Mouse (Mus musculus) ES-Bruce4 (cell line): ENCODE results near the gene Gm19684. TPM values are rescaled to one million over a fixed set of nuclear protein-coding genes. Genes with fewer than 3 reads are reported as not detected.
A peak's percentile ranks its signal among the peaks of the same experiment; 100 is the strongest.
"Not testable (repeated sequence)": the region's sequence is repeated elsewhere in the genome, so short reads cannot be mapped to it uniquely, and the experiment has no call there.

Experiments used
- H3K27ac ChIP-seq: 2 replicates; pipeline ENCODE4 v1.5.1; 2012; ENCODE audit warnings: low read length, inconsistent platforms; ENCODE audit not compliant: insufficient read depth
- H3K27me3 ChIP-seq: 2 replicates; pipeline ENCODE4 v1.6.1; 2012; ENCODE audit warnings: mild to moderate bottlenecking, low read length, inconsistent platforms; ENCODE audit not compliant: control insufficient read depth, poor library complexity, insufficient read depth, severe bottlenecking
- H3K36me3 ChIP-seq: 2 replicates; pipeline ENCODE4 v1.6.1; 2012; ENCODE audit warnings: inconsistent platforms, mild to moderate bottlenecking, low read length, moderate library complexity; ENCODE audit not compliant: control insufficient read depth, poor library complexity, insufficient read depth, severe bottlenecking
- H3K4me1 ChIP-seq: one replicate; pipeline ENCODE4 v1.8.1; 2011; ENCODE audit warnings: low read length; ENCODE audit not compliant: control insufficient read depth, insufficient read depth
- H3K4me3 ChIP-seq: 2 replicates; pipeline ENCODE4 v1.5.1; 2011; ENCODE audit warnings: low read depth, mild to moderate bottlenecking, low read length
- H3K9ac ChIP-seq: 2 replicates; pipeline ENCODE4 v1.6.1; 2012; ENCODE audit warnings: low read depth, mild to moderate bottlenecking, inconsistent platforms; ENCODE audit not compliant: poor library complexity, severe bottlenecking
- H3K9me3 ChIP-seq: replicated peaks from 2 replicates; pipeline ENCODE4 v1.6.1; 2012; ENCODE audit warnings: mild to moderate bottlenecking, low read length, inconsistent platforms; ENCODE audit not compliant: control insufficient read depth, poor library complexity, insufficient read depth, severe bottlenecking
- CTCF ChIP-seq: IDR thresholded peaks from one replicate; pipeline ENCODE4 v1.8.1; 2011; ENCODE audit warnings: low read depth, low read length
- EP300 ChIP-seq: IDR thresholded peaks from 2 replicates; pipeline ENCODE4 v1.6.1; 2011; ENCODE audit warnings: low read depth, low read length; ENCODE audit not compliant: insufficient read depth
- POLR2A ChIP-seq: IDR thresholded peaks from one replicate; pipeline ENCODE4 v1.8.1; 2011; ENCODE audit warnings: low read length; ENCODE audit not compliant: insufficient read depth
- polyA plus RNA-seq: library from polyadenylated mRNA; stranded (reverse); fragments of >200 nt; gene quantifications from 2 replicates; pipeline ENCODE4 v1.2.4, GENCODE M21; 2011; ENCODE audit warnings: low read depth; ENCODE audit not compliant: missing spikeins, insufficient read depth, insufficient read length

The Gm19684 gene
- polyA plus RNA-seq, 1 experiment = not detected

DNA sequence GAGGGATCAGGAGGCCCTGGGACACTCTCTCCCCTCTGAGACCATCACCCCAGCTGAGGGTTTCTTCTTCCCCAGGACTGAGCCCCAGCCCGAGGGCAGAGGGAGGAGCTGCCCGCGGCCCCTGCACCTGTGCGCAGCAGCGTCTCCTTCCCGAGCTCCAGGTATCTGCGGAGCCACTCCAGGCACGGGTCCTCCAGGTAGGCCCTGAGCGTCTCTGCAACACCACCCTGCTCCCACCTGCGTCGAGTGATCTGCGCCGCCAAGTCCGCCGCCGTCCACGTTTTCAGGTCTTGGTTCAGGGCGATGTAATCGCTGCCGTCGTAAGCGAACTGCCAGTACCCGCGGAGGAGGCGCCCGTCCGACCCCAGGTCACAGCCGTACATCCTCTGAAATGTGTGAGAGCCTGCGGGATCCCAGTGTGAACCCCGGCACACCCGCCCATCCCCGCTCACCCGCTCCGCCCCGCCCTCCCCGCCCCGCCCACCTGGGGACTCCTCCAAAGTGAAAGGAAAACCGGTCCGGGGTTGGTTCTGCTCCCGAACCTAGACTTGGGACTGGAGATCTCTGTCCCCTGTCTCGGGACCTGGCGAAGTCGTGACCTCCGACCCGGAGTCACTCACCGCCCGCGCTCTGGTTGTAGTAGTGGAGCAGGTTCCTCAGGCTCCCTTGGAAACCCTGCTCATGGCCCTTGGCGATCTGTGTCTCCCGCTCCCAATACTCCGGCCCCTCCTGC, 46.0 kb downstream of the Gm19684 start:
- Histone ChIP-seq H3K4me1 (peaks cover 3% of the 10 kb centered on the region), H3K36me3 (peaks cover 2% of the 10 kb centered on the region), H3K9ac (peak overlapping the region; percentile 81), H3K27me3 (no peaks in the 10 kb centered on the region), H3K9me3 (no peaks in the 10 kb centered on the region), H3K27ac (no peak overlapping the region), H3K4me3 (peak overlapping the region; percentile 57)
- no peak for TF ChIP-seq POLR2A
- no peak for TF ChIP-seq CTCF
- no peak for TF ChIP-seq EP300

DNA sequence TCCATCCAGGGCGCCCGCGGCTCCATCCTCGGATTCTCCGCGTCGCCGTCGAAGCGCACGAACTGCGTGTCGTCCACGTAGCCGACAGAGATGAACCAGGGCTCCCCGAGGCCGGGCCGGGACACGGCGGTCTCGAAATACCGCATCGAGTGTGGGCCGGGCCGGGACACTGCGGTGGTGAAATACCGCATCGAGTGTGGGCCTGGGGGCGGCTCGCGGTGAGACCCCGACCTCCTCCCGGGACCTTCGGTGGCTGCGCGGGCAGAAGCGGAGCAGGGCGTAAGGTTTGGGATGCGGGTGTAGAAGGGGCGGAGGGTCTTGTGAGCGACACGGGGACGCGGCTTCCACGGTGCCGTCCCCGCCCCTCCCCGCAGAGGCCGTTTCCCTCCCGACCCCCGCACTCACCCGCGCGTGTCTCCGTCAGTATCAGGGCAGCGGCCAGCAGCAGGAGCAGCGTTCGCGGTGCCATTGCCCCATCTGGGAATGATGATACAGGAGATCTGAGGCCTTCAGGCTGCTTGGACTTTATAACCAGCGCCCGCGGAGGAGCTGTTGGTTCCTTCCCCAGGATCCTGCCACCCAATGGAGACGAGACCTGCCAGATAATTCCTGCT, 46.7 kb downstream of the Gm19684 start, which contains the start of gene Gm8909:
Gm8909 (minus strand) TSS at position 499 of the 614 bp plus-strand sequence.
- TF ChIP-seq CTCF (no peak), POLR2A (no peak), EP300 (no peak)
- Histone ChIP-seq H3K27me3 (no peaks in the 10 kb centered on the region), H3K27ac (0 out of 2 replicates have a peak within 1 kb of the TSS, but pooled peaks have one; percentile 54), H3K9ac (peak within 1 kb of the TSS; percentile 81), H3K4me3 (peak within 1 kb of the TSS; percentile 57), H3K36me3 (peaks cover 2% of the 10 kb centered on the region), H3K9me3 (no peaks in the 10 kb centered on the region), H3K4me1 (peaks cover 3% of the 10 kb centered on the region)

DNA sequence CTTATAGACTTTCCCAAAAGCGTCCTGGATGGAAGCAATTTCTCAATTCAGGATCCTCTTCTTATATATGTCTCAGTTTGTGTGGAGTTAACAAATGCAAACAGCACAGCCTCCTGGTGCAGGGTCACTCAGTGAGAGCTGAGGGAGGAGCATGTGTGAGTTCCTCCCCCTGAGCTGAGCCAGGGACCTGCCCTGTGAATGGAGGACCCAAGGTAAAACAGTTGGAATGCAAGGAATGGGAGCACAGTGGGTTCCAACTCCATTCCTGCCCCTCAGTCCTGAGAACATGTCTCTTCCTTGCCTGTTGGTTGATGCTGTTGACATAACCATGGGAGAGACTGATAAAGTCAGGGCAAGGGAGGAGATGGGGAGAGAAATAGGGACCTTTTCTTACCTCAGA, 47.6 kb downstream of the Gm19684 start:
- not testable (repeated sequence) for H3K4me3 ChIP-seq, H3K9me3 ChIP-seq, H3K4me1 ChIP-seq, H3K9ac ChIP-seq, H3K36me3 ChIP-seq, H3K27me3 ChIP-seq
- 0 out of 2 replicates have a peak overlapping the region, but pooled peaks have one; percentile 54 for H3K27ac ChIP-seq

DNA sequence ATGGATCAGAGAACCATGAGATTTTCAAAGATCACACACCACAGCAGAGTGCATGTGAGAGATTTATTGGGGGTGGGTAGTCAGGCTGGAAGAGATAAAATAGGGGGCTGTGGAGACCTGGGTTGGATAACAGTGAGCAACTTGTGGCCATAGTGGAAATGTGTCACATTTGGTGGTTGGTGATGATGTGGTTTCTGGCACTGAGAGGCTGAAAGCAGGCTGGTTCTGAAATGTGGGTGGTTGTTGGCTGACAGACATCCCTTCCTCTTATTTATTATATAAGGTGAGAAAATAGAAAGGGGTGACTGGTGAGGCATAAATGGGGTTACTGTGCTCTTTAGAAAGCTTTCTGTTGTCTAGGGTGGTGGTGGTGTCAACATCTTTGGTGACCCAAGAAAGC, 48.3 kb downstream of the Gm19684 start:
- H3K36me3 ChIP-seq = no peaks in the 10 kb centered on the region; the same call in none of the 2 replicates
- no peak overlapping the region for H3K4me3 ChIP-seq
- no peaks in the 10 kb centered on the region for H3K9me3 ChIP-seq
- no peak overlapping the region for H3K27ac ChIP-seq
- TF ChIP-seq CTCF = no peak
- no peak for TF ChIP-seq EP300
- TF ChIP-seq POLR2A = no peak
- H3K27me3 ChIP-seq = no peaks in the 10 kb centered on the region
- H3K9ac ChIP-seq = no peak overlapping the region
- peaks cover 3% of the 10 kb centered on the region for H3K4me1 ChIP-seq

DNA sequence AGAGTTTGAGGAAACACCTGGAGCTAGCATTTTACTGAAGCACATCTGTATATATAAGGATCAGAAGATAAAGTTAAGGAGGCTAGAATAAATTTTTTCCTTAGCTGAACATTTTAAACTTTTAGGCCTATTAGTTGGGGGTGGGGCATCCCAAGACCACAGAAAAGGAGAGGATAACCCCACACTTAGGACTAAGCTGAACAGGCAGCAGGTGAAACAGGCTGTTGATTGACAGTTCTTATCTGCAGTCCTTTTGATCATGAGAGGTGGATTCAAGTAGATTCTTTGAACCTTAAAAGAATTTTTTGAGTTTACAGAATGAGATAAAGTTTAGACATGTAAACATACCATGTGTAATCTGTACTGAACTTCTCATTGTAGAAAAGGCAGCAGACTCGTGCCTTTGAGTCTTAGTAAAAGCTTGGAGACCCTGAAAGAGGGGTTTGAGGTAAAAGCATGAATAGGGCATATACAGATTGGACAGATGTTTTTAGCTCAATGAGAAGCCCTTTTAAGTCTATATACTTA, 48.9 kb downstream of the Gm19684 start:
- H3K27me3 ChIP-seq = no peaks in the 10 kb centered on the region
- no peak for TF ChIP-seq EP300
- no peak for TF ChIP-seq CTCF
- TF ChIP-seq POLR2A = no peak
- no peaks in the 10 kb centered on the region; the same call in none of the 2 replicates for H3K36me3 ChIP-seq
- no peak overlapping the region for H3K9ac ChIP-seq
- no peaks in the 10 kb centered on the region for H3K9me3 ChIP-seq
- no peak overlapping the region for H3K27ac ChIP-seq
- peaks cover 3% of the 10 kb centered on the region for H3K4me1 ChIP-seq
- H3K4me3 ChIP-seq = no peak overlapping the region

DNA sequence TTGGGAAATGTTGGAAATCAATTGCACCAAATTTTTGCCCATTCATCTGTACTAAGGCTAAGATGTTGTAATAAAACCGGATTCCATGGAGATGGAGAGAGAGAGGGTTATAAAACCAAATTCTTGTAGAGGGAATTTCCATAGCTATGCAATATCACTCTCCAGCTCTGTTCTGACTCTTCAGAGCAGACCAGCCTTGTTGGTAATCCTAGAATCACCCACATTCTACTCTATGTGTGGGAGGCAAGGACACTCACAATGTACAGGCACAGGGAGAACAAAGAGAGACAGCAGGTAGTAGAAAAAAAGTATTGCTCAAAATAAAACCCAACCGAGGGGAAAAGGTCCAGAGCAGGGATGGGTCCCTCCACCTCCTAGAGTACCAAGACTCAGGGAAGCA, 54.7 kb downstream of the Gm19684 start:
- not testable (repeated sequence) for H3K9me3 ChIP-seq, H3K4me3 ChIP-seq, H3K9ac ChIP-seq, H3K4me1 ChIP-seq, H3K27ac ChIP-seq, H3K36me3 ChIP-seq, H3K27me3 ChIP-seq

DNA sequence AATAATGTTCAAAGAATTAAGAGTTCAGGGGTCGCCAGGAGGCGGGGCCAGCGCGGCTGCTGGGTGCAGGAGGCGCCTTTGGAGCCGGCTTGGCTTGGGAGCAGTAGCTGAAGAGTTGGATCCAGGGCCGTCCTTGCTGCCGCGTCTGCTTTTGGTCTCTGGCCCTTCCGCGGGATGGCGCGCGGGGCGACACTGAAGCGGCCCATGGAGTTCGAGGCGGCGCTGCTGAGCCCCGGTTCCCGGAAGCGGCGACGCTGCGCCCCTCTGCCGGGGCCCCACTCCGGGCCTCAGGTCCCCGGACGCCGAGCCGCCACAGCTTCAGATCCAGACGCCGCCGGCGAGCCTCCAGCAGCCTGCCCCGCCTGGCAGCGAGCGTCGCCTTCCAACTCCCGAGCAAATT, 57.5 kb downstream of the Gm19684 start:
- peak overlapping the region; percentile 67 for H3K4me3 ChIP-seq
- H3K27me3 ChIP-seq = not testable (repeated sequence)
- H3K9ac ChIP-seq = peak overlapping the region; percentile 86

More for the DNA sequence above, 57.5 kb downstream of the Gm19684 start:
- not testable (repeated sequence) for H3K4me1 ChIP-seq, H3K27ac ChIP-seq, H3K9me3 ChIP-seq, H3K36me3 ChIP-seq
